Mouse (Mus musculus) embryo, embryonic 11.5 days (tissue): ENCODE measurements around the gene Ss18l1.
A peak's percentile ranks its signal among the peaks of the same experiment; 100 is the strongest.

ENCODE experiments used
- DNase-seq: peaks from one replicate; pipeline ENCODE4 v3.0.0-alpha.2; 2012; ENCODE audit warnings: low read depth, low spot score

Ss18l1 gene

GRCm38 (mm10) chr2:180042256-180042857 lies at the start of gene Ss18l1, which contains the start of gene Psma7:
TSS of gene Ss18l1 (plus strand) at chr2:180042509.
TSS of gene Psma7 (minus strand) at chr2:180042433.
- DNase-seq: peak; percentile 83

- no peak for DNase-seq
These were observed 49.2 kb upstream of the Ss18l1 start for GRCm38 (mm10) chr2:179993071-179993470.

GRCm38 (mm10) chr2:179998431-179998830 lies 43.9 kb upstream of the Ss18l1 start:
- no peak for DNase-seq

GRCm38 (mm10) chr2:180001635-180002034 lies 40.7 kb upstream of the Ss18l1 start:
- no peak for DNase-seq

- DNase-seq: no peak
These were observed 36.5 kb upstream of the Ss18l1 start for GRCm38 (mm10) chr2:180005656-180006351.

GRCm38 (mm10) chr2:180006352-180007017 lies 35.8 kb upstream of the Ss18l1 start:
- DNase-seq: no peak

GRCm38 (mm10) chr2:180010686-180011085 lies 31.6 kb upstream of the Ss18l1 start:
- no peak for DNase-seq

GRCm38 (mm10) chr2:180011370-180011769 lies 30.9 kb upstream of the Ss18l1 start:
- no peak for DNase-seq

GRCm38 (mm10) chr2:180013686-180014085 lies 28.6 kb upstream of the Ss18l1 start:
- no peak for DNase-seq

GRCm38 (mm10) chr2:180017632-180018031 lies 24.7 kb upstream of the Ss18l1 start:
- DNase-seq: no peak

GRCm38 (mm10) chr2:180018573-180018972 lies 23.7 kb upstream of the Ss18l1 start:
- DNase-seq: no peak

- no peak for DNase-seq
These were observed 22.1 kb upstream of the Ss18l1 start for GRCm38 (mm10) chr2:180020091-180020661.

GRCm38 (mm10) chr2:180020919-180021318 lies 21.4 kb upstream of the Ss18l1 start:
- DNase-seq: no peak

GRCm38 (mm10) chr2:180022751-180023150 lies 19.6 kb upstream of the Ss18l1 start:
- no peak for DNase-seq

GRCm38 (mm10) chr2:180024401-180025098 lies 17.8 kb upstream of the Ss18l1 start, which contains the start of gene Lsm14b:
TSS of gene Lsm14b (plus strand) at chr2:180024987.
- peak; percentile 97 for DNase-seq

GRCm38 (mm10) chr2:180025135-180025860 lies 17.0 kb upstream of the Ss18l1 start:
- DNase-seq: no peak

GRCm38 (mm10) chr2:180025861-180026200 lies 16.5 kb upstream of the Ss18l1 start:
- no peak for DNase-seq

- DNase-seq: no peak
These were observed 14.5 kb upstream of the Ss18l1 start for GRCm38 (mm10) chr2:180027768-180028167.

- no peak for DNase-seq
These were observed 11.0 kb upstream of the Ss18l1 start for GRCm38 (mm10) chr2:180031270-180031669.

GRCm38 (mm10) chr2:180032925-180033324 lies 9.4 kb upstream of the Ss18l1 start:
- no peak for DNase-seq

GRCm38 (mm10) chr2:180033956-180034355 lies 8.4 kb upstream of the Ss18l1 start:
- DNase-seq: no peak
